Mouse (Mus musculus) liver, adult 2 months (tissue): ENCODE measurements around the gene Tmem114.

Source experiments
- CTCF ChIP-seq: fragments of 200-500 bp; IDR thresholded peaks from 2 replicates; pipeline ENCODE4 v1.5.1; 2011; ENCODE audit warnings: low read depth, low read length, control low read depth
- POLR2A ChIP-seq: fragments of 200-500 bp; IDR thresholded peaks from 2 replicates; pipeline ENCODE4 v1.6.1; 2011; ENCODE audit warnings: low read length, control low read depth; ENCODE audit not compliant: insufficient read depth; ENCODE audit errors: extremely low read depth

DNA sequence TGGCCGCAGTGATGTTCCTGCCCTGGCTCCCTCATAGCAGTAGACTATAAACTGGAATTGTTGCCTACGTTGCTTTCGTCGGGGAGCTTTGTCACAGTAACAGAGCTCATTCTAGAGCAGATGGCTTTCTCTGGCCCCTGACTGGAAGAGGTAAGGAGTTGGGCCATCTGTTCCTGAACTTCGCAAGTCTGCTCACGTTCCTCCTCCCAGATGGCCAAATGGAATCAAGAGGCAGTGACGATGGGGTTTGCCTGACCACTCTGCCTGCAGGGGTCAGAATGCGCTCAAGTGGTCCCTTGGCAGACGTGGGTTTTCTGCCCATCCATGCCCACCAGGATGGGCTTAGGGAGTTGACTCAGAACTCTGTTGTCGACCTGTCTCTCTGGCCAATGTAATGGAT, 4.6 kb downstream of the Tmem114 start:
- no peak for TF ChIP-seq CTCF
- no peak for TF ChIP-seq POLR2A
